ENCODE assay signal across 19 mouse cellular contexts in the genomic region with DNA sequence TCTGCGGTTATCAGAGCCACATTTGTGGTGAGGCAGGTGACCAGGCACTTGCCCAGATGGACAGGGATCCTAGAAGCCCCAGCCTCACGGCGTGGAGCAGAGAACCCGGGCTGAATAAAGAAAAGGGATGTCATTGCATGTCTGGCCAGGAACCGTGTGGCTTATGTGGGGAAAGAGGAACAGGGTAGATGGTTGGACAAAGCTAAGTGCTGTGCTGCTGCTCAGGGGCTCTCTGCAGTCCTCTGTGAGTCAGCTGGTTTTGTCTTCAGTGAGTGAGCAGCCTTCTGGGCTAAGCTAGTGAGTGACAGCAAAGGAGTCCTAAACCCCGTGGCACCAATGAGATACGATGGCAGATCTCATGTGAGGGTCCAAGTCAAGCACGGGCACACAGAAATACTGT. TPM values are rescaled to one million over a fixed set of nuclear protein-coding genes. Genes with fewer than 3 reads are reported as not detected.
"Had no signal": no experiment of that assay in that cellular context is flagged by ENCODE, and none has a peak within 500 bp of the region (broad histone marks: within the 10 kb centered on the region; RNA-seq: fewer than 3 reads in every experiment).

No protein-coding gene starts in this region.

- H3K9me3 ChIP-seq: kidney, embryonic 15.5 days; limb, embryonic 10.5 days; liver, embryonic 15.5 days; neural tube, embryonic 12.5 days; stomach, embryonic 15.5 days had no signal

- DNase-seq: kidney, adult 2 months; kidney, postnatal 14 days; lung, adult 2 months; lung, postnatal 36 days; midbrain, embryonic 14.5 days; retina, postnatal 1 day; right cerebral cortex, postnatal 4 days; spleen, adult 18-20 months; thymus, postnatal 14 days had no signal

- H3K27ac ChIP-seq: kidney, embryonic 15.5 days; left cerebral cortex, adult 2 months; limb, embryonic 10.5 days; liver, embryonic 15.5 days; neural tube, embryonic 12.5 days; stomach, embryonic 15.5 days had no signal

- H3K4me3 ChIP-seq: kidney, embryonic 15.5 days; left cerebral cortex, adult 2 months; limb, embryonic 10.5 days; liver, embryonic 15.5 days; neural tube, embryonic 12.5 days; stomach, embryonic 15.5 days had no signal

- H3K27me3 ChIP-seq: kidney, embryonic 15.5 days; neural tube, embryonic 12.5 days; stomach, embryonic 15.5 days had no signal

- ATAC-seq: lung, postnatal 0 days had no signal

- H3K4me2 ChIP-seq: kidney, embryonic 15.5 days; liver, embryonic 11.5 days; liver, embryonic 15.5 days; neural tube, embryonic 12.5 days; stomach, embryonic 15.5 days had no signal

- H3K9ac ChIP-seq: kidney, embryonic 15.5 days; liver, embryonic 15.5 days; neural tube, embryonic 12.5 days; stomach, embryonic 15.5 days had no signal

- H3K36me3 ChIP-seq: kidney, embryonic 15.5 days; limb, embryonic 10.5 days; liver, embryonic 15.5 days; neural tube, embryonic 12.5 days; stomach, embryonic 15.5 days had no signal

RNA-seq across cellular contexts. Expression of gene Fam92b, which starts 46.1 kb away (rescaled TPM):
- total RNA-seq: megakaryocyte-erythroid progenitor cell, adult 5-6 weeks had no signal
- polyA plus RNA-seq: kidney, adult 2 months; limb, embryonic 10.5 days; limb, embryonic 14.5 days; liver, embryonic 15.5 days had no signal
